Mouse (Mus musculus): ENCODE measurements around the gene Ptx4.

GRCm38 (mm10) chr17:25163387-25163786 is 42.8 kb downstream of the Ptx4 start:
- TF ChIP-seq CTCF (IDR thresholded peaks at IDR 0.05; ENCODE audit: extremely low read depth, insufficient read depth, low read length) (no peak), POLR2A (IDR thresholded peaks at IDR 0.05; ENCODE audit: extremely low read depth, insufficient read depth, low read length) (no peak)
